Mouse (Mus musculus) megakaryocyte, adult 5-6 weeks (primary cell): Measurements from ENCODE around the gene Ctsj. TPM values are rescaled to one million over a fixed set of nuclear protein-coding genes. Genes with fewer than 3 reads are reported as not detected.
"Not testable (repeated sequence)": the region's sequence is repeated elsewhere in the genome, so short reads cannot be mapped to it uniquely, and the experiment has no call there.

Experiments used
- ATAC-seq: 2 replicates; pipeline ENCODE4 v1.8.0; 2016; ENCODE audit warnings: mild to moderate bottlenecking, inconsistent platforms; ENCODE audit not compliant: poor library complexity, severe bottlenecking
- total RNA-seq, 2 experiments: library from RNA; stranded (forward) in 1 of 2; stranded (reverse) in 1 of 2; fragments of 153-499, 151-499 nt in 1 of 2; fragments of 221-1000, 200-1000 nt in 1 of 2; gene quantifications; 2 replicates each; pipeline versions ENCODE4 v1.2.3 to v1.2.4; 2015 to 2017

Gene Ctsj
- total RNA-seq (2015), result not detected in 2 replicates
- not detected in 2 replicates for total RNA-seq (2017)

GRCm38 (mm10) chr13:61005859-61006258, at the start of gene Ctsj:
TSS of gene Ctsj (minus strand) at chr13:61005959.
- ATAC-seq, result no peak

GRCm38 (mm10) chr13:61040531-61040930, 34.8 kb upstream of the Ctsj start, which contains the start of gene Ctsq:
TSS of gene Ctsq (minus strand) at chr13:61040631.
- ATAC-seq, result no peak

DNA sequence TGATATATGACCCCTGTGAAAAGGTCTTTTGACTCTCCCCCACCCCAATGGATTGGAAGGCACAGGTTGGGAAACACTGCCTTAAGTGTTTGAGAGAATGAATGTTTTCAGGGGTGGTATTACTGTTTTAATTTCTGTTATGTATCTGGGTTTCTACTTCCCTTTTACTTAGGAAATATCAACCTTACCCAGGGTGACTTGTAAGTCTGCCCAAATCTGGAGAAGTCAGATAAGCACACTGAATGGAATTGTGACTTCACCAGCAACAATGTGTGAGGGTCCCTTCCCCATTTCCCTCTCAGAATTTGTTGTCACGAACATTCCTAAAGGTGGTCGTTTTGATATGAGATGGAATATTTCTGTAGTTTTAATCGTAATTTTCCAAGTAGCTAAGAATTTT, 17.0 kb upstream of the Ctsj start:
- no peak for ATAC-seq

DNA sequence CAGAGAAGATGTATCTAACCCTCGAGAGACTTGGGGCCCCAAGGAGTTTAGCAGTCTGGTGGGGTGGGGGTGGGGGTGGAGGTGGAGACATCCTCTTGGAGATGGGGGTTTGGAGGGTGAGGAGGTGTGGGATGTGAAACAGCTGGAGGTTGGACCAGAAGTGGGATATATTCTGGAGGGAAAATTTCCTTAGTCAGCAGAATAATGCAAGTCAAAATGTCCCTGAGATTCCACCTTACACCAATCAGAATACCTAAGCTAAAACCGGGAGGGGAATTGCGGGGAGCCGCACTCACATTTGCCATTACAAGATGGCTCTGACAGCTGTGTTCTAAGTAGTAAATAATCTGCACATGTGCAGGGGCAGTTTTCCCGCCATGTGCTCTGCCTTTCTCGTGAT, 16.1 kb upstream of the Ctsj start:
- no peak for ATAC-seq

- no peak for ATAC-seq
These were observed 4.4 kb upstream of the Ctsj start for GRCm38 (mm10) chr13:61010171-61010570.

DNA sequence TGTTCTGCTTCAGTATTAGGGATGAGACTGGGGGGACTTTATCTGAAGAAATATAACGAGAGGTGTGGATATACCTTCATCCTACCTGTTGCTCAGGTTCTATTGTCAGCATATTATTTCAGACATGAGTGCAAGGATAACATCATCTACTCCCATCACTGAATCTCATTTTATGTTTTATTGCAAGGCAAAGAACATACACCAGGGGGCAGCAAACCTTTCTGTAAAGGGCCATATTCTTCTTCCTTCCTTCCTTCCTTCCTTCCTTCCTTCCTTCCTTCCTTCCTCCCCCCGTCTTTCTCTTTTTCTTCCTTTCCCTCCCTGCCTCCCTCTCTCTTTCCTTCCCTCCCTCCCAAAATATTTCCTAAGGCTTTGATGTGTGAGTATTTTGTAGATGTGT, 8.2 kb downstream of the Ctsj start:
- no peak for ATAC-seq

- not testable (repeated sequence) for ATAC-seq
These were observed 18.8 kb downstream of the Ctsj start for GRCm38 (mm10) chr13:60986915-60987314.

GRCm38 (mm10) chr13:60972319-60972718, 33.4 kb downstream of the Ctsj start:
- ATAC-seq, result not testable (repeated sequence)

GRCm38 (mm10) chr13:60963985-60964384, 41.8 kb downstream of the Ctsj start:
- ATAC-seq, result not testable (repeated sequence)

GRCm38 (mm10) chr13:60961706-60962105, 44.1 kb downstream of the Ctsj start:
- no peak for ATAC-seq

Other genes with a start within 250 kb of the Ctsj start
- gene BC051665, start 219.6 kb downstream of the Ctsj start, total RNA-seq (2015), result not detected in 2 replicates
- not detected in 2 replicates for gene BC051665, start 219.6 kb downstream of the Ctsj start, total RNA-seq (2017)
- gene Ctsll3, start 203.1 kb downstream of the Ctsj start, total RNA-seq (2015), result not detected in 2 replicates
- gene Ctsll3, start 203.1 kb downstream of the Ctsj start, total RNA-seq (2017), result not detected in 2 replicates
- 0.16 and 0.30 TPM in 2 replicates for gene 4930486L24Rik, start 141.5 kb downstream of the Ctsj start, total RNA-seq (2015)
- 0.22 TPM in 1 of 2 replicates, not detected in the other for gene 4930486L24Rik, start 141.5 kb downstream of the Ctsj start, total RNA-seq (2017)
- gene Gm49392, start 109.1 kb downstream of the Ctsj start, total RNA-seq (2015), result not detected in 2 replicates
- 0.61 TPM in 1 of 2 replicates, not detected in the other for gene Gm49392, start 109.1 kb downstream of the Ctsj start, total RNA-seq (2017)
- gene Ctla2b, start 108.5 kb downstream of the Ctsj start, total RNA-seq (2015), result 1.7 and 3.0 TPM in 2 replicates
- gene Ctla2b, start 108.5 kb downstream of the Ctsj start, total RNA-seq (2017), result 1.7 and 2.1 TPM in 2 replicates
- not detected in 2 replicates for gene Tpbpb, start 101.1 kb downstream of the Ctsj start, total RNA-seq (2015)
- gene Tpbpb, start 101.1 kb downstream of the Ctsj start, total RNA-seq (2017), result not detected in 2 replicates
- gene Gm49393, start 70.4 kb downstream of the Ctsj start, total RNA-seq (2015), result not detected in 2 replicates
- not detected in 2 replicates for gene Gm49393, start 70.4 kb downstream of the Ctsj start, total RNA-seq (2017)
- 1.1 TPM in 1 of 2 replicates, not detected in the other for gene Gm49391, start 69.4 kb downstream of the Ctsj start, total RNA-seq (2015)
- not detected in 2 replicates for gene Gm49391, start 69.4 kb downstream of the Ctsj start, total RNA-seq (2017)
- 1.6 and 5.3 TPM in 2 replicates for gene Ctla2a, start 69.3 kb downstream of the Ctsj start, total RNA-seq (2015)
- gene Ctla2a, start 69.3 kb downstream of the Ctsj start, total RNA-seq (2017), result 4.4 and 9.3 TPM in 2 replicates
- not detected in 2 replicates for gene Tpbpa, start 64.0 kb downstream of the Ctsj start, total RNA-seq (2015)
- not detected in 2 replicates for gene Tpbpa, start 64.0 kb downstream of the Ctsj start, total RNA-seq (2017)
- gene Ctsq, start 34.7 kb upstream of the Ctsj start, total RNA-seq (2015), result not detected in 2 replicates
- gene Ctsq, start 34.7 kb upstream of the Ctsj start, total RNA-seq (2017), result not detected in 2 replicates
- not detected in 2 replicates for gene Ctsr, start 158.3 kb upstream of the Ctsj start, total RNA-seq (2015)
- not detected in 2 replicates for gene Ctsr, start 158.3 kb upstream of the Ctsj start, total RNA-seq (2017)
- not detected in 2 replicates for gene Cts6, start 197.5 kb upstream of the Ctsj start, total RNA-seq (2015)
- gene Cts6, start 197.5 kb upstream of the Ctsj start, total RNA-seq (2017), result not detected in 2 replicates
- not detected in 2 replicates for gene Cts8, start 249.4 kb upstream of the Ctsj start, total RNA-seq (2015)
- not detected in 2 replicates for gene Cts8, start 249.4 kb upstream of the Ctsj start, total RNA-seq (2017)